Mouse (Mus musculus) liver, adult (tissue): Measurements from ENCODE around the gene Cytl1.

ENCODE experiments used
- GATA4 ChIP-seq: IDR thresholded peaks from 2 replicates; pipeline ENCODE4 v1.6.1; 2014; ENCODE audit warnings: mild to moderate bottlenecking, low read length; ENCODE audit not compliant: insufficient replicate concordance

Gene Cytl1

DNA sequence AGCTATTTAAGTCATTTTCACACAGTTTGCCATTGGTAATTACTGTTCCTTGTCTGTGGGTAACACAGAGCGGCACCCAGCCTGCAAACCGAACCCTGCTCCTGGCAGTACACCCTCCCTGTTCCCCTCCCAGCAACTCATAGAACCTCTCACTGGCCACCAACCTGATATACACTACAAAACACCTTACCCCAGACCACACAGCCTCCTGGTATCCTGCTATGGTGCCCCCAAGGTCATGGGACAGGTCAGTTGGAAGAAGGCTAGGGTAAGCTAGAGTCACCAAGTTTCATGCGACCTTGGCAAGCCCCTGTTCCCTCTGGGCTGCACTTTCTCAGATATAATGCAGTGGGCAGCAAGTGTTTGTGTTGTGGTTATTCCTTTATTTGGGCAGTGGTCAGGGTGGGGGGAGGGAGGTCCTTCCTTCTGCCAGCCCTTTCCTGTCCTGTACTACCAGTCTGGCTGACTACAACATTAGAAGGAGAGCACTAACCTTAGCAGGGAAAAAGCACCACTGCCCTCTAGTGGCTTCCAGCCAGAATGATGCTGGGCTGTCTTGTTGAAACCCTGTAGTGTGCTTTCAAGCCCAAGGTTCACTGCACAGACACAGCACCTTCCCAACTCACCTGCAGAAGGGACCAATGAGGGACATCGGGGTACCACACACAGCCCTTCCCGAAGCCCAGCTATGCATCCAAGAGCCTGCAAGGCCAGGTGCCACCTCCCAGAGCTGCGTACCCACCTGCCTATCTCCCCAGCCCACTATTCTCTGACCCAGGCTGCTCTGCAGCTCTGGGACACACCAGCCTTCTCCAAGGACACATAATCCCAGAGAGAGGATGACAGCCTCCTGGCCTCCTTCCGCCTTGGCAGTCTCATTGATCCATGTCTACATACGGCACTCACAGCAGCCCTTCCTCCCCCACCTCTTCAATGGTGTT, 17.0 kb downstream of the Cytl1 start:
- no peak for TF ChIP-seq GATA4

DNA sequence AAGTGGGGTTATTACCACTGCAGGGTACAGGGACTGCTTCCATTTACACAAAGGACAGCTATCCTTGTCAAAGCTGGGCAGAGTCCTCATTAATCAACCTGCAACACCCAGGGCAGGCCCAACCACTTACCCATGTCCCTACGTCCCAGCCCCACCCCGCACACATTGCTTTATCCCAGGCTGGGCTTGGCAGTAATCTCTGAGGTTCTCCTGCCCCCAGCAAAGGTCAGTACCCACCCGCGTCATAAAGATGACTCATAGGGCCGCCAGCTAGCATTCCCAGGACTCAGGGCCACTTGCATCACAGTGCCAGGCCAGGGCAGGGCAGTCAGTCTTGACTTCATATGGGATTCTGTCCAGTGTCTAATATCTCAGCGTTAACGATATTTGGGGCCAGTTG, 18.0 kb downstream of the Cytl1 start:
- TF ChIP-seq GATA4, result no peak

DNA sequence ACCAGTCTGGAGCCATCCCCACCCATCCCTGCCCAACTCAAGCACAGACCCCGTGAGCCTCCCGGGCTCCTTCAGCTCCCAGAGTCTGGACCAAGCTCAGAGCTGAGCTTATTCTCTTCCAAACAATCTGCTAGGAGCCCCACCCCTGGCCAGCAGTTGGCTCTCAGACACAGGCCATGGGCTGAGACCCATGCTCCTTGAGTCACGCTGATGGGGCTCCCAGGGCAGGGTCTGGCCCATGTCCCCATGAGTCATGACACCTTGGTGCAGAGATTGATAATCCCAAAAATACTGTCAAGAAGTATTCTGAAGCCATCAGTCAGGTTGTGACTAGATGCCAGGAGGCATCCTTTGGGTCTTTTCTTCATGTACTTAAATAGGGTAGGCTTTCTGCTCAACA, 26.7 kb downstream of the Cytl1 start:
- TF ChIP-seq GATA4, result no peak

DNA sequence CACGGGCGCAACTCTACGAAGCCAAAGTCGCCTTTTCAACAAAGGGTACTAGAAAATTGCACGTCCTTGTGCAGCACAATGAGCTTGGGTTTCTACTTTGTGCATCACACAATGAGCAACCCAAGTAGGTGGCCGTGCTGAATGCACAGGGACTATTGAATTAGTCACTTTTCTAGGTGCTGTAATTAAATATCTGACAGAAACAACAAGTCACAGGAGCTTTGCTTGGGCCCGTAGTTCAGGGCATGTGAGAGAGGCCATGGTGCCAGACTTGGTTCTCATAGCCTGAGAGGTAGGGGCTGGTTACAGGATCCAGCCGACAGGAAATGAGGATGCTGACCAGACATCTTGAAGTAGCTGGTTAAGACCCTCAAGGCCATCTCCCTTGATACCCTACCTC, 30.5 kb downstream of the Cytl1 start:
- TF ChIP-seq GATA4, result no peak

DNA sequence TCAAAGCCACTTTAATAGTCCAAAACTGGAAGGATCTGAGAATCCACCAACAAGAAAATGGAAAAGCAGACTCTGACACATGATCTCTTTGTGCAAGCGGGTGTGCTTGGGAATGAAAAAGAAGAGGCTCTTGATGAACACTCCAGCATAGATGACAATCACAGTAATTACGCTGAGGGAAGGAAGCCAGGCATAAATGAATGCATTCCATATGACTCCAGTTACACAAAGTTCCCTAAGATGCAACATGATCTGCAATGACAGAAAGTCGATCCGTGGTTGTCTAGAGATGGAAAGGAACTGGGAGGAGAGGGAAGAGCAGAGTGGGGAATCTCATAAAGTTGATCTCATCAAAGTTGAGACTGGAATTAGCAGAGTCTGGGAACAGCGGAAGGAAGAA, 31.9 kb downstream of the Cytl1 start:
- no peak for TF ChIP-seq GATA4

DNA sequence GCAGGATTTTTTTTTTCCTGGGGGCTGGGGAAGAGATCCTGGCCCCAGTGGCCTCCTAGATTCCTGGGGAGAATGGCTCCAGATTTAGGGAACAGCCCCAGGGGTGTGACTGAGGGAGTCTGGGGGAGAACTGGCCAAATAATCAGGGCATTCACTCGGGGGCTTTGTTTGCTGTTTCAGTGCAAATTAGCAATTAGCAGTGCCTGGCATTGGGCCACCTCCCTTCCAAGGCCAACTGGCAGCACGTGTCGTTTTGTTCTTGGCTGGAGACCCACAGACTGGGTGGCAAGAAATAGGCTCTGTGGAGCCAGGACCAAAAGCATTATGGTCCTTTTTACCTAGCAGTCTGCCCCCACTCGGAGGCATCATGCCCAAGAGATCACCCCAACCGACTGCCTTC, 33.7 kb downstream of the Cytl1 start:
- TF ChIP-seq GATA4, result no peak

DNA sequence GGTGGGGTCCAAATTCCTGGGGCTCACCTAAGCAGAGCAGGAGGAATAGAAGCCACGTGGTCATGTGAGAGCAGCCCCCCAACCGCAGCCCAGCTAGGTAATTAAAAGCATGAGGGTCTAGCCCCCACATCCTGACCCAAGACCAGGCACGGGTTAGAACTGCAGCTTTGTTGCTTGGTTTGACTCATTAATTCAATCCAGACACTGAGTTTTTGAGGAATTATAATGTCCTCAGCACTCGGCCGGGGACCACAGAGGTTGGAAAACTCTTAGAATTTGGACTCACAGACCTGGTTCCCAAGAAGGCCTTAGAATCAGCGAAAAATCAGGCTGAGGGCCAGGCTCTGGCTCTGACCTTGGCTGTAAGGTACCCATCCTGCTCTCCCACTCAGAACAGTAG, 35.6 kb downstream of the Cytl1 start:
- TF ChIP-seq GATA4, result no peak

DNA sequence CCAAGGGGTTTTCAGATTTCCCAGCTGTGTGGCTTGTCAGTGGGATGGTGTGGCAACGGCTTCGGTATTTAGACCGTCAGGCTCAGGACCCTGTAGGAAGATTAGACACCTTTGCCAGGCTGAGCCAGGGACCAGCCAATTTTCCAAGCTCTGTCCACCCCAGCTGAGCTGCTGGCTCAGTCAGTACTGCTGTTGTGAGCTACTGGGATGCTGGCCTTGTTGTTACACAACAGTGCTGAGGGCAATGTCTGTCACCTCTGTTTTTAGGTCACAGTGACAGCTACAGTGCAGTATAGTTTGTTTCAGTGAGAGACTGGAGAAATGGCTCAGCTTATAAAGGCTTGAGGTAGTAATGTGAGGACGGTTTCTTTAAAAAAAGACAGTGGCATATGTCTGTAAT, 38.7 kb downstream of the Cytl1 start:
- no peak for TF ChIP-seq GATA4

DNA sequence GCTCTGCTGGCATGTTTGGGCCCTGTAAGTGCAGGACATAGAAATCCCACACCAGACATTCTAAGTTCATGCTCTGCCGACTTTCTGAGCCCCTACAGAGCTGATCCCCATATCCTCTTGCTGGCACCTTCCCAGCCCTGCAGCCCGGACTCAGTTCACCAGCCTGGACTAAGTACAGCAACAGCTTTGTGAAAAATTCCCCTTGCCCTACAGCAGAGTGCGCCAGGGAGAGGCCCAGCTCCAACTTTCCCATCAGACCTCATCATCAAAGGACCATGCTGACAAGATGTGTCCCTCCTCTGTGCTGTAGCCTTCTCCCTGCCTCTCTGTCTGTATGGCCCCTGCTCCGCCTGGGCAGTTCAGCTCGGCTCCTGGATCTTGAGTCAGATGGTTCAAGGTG, 40.4 kb downstream of the Cytl1 start:
- TF ChIP-seq GATA4, result no peak

DNA sequence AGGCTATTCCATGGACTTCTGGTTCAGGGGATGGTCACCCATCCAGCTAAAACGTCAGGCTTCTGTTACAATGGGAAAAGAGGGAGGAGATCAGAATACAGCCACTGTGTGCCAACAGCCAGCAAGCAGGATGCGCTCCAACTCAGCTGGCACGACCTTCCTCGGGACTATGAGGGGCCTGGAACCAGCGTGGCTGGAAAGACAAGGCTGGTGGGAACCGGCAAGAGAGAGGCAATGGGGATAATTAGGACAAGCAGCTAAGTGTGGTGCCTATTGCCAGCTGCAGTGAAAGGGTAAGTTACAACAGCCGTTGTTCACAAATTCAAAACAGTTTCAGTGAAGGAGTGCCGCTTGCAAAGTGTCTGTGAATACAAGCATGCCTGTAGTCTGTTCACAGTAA, 48.0 kb downstream of the Cytl1 start:
- no peak for TF ChIP-seq GATA4

DNA sequence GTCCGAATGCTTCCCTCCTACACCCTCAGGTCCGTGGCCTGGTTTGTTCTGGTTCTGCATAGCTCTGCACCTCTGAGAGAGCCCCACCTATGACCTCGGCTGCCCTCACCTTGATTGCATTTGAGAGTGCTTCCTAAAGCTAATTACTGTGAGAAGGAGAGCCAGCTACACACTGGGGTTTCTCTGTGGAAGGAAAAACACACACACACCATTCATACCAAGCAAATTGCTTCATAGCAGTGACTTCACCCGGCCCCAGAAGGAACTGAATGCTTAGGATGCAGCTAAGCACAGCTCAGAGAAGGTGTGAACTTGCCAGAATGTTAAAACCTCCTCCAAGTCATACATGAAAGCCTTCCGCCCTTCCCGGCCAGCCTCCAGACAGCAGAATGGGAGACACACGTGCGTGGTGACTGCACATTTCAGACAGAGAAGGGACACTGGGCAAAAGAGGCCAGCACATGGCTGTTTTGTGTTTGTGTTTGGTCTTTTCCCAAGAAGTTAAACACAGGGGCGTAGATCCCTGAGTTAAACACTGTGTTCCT, 49.6 kb downstream of the Cytl1 start:
- TF ChIP-seq GATA4, result no peak
